Mouse (Mus musculus): Measurements from ENCODE around the gene Spopl. TPM values are rescaled to one million over a fixed set of nuclear protein-coding genes. Genes with fewer than 3 reads are reported as not detected.

Spopl gene
- 10 to 100 TPM; 19.8 to 22.3 TPM for total RNA-seq (2023)

DNA sequence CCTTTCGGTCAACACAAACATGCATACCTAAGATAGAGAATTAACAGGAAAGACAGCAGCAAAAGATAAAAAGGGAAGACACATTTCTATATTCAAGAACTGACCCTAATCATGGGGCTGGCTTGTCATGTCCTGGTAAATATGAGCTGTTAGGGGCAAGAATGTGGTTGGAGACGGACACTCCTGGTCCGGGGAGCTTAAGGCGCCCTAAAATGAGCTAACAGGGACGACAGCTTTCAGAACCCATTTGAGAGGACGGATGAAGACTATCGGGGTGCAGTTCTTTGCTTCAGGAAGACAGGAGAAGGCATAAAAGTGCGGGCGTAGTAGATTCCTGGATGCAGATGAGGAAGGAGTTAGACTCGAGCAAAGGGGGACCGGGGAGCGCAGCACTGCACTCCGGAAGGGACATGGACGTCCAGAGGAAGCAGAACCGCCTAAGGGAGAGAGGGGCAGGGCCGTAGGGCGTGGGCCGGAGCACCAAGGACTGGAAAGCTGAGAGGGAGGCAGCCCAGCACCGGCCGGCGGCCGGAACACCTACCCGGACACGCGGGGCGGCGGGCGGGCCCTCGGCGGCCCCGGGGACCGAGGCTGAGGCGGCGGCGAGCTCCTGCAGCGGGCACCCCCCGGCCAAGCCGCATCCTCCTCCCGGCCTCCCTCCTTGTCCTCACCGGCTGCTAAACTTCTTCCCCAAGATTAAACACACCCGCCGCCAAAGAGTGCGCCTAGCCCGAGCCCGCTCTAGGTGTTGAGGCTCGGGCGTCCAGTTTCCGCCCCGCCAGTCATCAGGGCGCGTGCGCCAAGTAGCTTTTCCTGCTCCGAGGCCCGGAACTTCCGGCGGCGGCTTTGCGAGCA, at the start of gene Spopl:
Spopl (minus strand) TSS at position 805 of the 855 bp plus-strand sequence.

